Mouse (Mus musculus): ENCODE measurements around the gene Sgcd. TPM values are rescaled to one million over a fixed set of nuclear protein-coding genes. Genes with fewer than 3 reads are reported as not detected.
"Not testable (repeated sequence)": the region's sequence is repeated elsewhere in the genome, so short reads cannot be mapped to it uniquely, and the experiment has no call there.

Gene Sgcd
- polyA plus RNA-seq, 2 experiments from 2014 or later, result not detected

DNA sequence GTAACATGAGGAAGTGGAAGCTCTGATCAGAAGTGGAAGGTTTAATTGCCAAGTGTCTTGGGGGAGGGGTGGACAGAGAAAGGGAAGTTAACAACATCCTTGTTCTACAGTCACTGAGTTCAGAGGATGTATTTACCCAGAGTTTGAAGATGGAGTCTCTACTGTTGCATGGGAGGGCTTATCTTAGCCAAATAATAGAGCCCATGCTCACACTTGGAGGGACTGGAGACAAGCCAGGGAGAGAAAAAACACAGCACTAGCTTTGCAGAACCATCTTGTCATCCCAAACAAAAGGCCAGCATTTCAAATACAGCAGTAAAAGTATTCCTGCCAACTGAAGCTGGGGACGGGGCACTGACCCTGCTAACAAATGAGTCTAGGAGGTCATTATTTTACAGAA is 212.8 kb downstream of the Sgcd start:
- no peak for ATAC-seq

DNA sequence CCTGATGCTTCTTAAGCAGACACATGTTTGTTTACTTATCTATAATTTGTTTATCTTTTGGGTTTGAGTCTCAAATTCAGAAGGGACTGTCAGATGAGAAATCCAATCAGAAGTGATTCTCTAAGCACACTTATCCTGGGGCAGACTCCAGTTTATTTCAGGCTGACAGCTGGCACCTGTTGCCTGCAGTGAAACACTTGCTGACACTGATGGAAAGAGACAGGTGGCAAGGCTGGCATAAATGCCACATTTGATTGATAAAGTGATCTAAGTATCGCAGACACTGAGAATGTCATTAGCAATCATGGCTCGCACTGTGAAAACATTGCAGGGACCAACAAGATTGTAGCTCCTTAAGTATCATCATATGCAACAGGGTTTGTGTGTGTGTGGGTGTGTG is 222.9 kb downstream of the Sgcd start:
- ATAC-seq, result no peak

DNA sequence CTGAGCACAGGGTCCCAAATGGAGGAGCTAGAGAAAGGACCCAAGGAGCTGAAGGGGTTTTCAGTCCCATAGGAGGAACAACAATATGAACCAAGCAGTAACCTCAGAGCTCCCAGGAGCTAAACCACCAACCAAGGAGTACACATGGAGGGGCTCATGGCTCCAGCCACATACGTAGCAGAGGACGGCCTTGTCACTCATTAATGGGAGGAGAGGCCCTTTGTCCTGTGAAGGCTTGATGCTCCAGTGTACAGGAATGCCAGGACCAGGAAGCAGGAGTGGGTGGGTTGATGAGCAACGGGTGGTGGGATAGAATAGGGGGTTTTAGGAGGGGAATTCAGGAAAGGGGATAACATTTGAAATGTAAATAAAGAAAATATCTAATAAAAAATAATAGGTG is 225.2 kb downstream of the Sgcd start:
- ATAC-seq, result not testable (repeated sequence)

DNA sequence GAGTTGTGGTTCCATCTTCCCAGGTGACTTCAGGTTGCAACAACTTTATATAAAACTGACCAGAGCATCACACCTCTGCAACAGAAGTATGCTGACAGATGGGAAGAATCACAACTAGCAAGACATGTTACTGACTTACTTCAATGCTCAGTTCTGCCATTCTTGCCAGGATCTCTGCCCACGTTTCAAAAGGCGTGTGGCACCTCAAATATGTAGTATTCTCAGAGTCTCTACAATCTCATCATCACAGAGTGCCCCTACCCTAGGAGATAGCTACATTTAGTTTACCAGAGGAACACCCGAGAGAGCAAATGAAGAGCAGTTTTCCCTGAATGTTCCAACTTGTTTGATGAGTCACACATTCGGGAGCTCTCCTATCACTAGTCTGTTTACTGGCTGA is 229.8 kb downstream of the Sgcd start:
- no peak for ATAC-seq

DNA sequence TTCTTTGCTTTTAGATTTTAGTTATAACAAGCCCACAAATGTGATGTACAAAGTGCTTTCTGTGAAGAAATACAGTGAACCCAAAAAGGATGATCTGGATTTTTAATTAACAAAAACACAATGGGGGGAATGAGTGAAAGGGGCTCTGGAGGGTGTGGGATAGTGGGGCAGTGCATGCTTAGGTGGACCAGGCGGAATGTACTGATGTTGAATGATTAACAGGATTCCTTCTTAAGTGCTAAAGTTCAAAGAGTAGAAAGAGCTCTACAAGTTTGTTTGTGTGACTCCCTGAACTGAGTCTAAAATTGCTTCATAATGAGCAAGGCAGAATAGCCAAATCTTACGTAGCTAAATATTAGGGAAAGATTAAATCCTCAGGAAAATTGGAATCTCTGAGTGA is 246.0 kb downstream of the Sgcd start:
- no peak for ATAC-seq

DNA sequence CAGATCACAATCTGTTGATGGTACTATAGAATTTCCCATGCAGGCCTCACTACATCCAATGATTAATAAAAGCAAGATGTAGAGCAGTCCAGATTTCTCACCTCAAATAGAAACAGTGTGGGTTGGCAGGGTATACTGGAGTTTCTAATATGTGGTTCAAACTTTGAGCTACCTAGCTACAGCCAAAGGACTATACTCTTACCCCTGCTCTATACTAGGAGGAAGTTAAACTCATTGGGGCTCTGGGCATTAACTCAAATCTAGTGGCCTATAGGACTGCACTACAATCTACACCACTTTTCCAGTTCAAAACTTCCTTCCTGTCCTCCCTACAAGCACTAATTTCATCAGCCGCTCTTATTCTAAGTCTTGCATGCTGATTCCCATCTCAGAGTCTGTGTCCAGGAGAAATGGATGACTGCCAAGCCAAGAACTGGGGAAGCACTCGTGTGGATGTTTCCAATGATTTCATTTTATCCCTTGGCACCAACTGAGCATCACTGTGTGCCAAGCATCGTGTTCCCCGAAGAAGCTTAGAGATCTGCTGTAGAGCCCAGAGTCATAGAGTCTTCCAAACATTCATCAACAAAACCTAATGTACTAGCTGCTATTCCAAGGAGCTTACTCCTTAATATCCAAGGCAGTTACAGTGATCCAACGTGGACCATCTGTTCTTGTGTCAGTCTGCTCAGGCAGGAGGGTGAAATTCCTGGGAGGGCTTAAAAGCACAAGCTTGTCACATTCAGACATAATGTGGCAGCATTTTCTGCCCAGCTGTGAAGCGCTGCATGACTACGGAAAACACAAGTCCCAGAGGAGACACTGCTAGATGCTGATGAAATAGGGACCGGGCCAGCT is 283.6 kb downstream of the Sgcd start:
- no peak for ATAC-seq

DNA sequence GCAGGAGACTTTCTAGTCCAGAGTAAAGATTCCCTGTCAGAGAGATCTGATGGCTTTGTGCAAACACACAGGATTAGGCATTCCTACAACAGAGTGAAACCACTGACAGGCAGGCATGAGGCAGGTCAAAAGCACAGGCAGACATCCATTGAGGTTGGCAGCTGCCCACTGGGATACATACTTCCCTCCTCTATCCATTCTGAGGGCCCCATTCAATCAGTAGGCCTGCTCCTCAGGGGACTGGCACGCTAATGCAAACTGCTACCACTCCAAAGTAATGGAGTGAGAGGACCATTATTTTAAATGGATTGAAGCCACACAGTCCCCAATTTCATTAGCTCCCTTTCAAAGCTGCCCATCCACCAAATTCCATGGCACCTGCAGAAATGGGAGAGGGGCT is 293.2 kb downstream of the Sgcd start:
- no peak for ATAC-seq

DNA sequence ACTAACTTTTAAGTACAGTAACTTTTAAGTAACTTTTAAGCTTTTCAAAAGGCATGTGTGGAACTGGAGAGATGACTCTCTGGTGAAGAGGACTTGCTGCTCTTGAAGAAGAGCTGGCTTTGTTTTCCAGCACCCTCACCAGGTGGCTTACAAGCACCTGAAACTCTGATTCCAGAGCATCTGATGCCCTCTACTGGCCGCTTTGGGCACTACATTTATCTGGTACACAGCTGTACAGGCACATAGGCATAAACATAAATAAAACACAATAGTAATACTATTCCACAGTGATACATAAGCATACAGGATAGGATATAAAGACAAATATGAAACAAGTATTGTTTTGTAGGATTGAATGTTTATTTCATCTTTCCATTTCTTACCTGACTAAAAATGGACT is 330.6 kb downstream of the Sgcd start:
- ATAC-seq, result no peak

DNA sequence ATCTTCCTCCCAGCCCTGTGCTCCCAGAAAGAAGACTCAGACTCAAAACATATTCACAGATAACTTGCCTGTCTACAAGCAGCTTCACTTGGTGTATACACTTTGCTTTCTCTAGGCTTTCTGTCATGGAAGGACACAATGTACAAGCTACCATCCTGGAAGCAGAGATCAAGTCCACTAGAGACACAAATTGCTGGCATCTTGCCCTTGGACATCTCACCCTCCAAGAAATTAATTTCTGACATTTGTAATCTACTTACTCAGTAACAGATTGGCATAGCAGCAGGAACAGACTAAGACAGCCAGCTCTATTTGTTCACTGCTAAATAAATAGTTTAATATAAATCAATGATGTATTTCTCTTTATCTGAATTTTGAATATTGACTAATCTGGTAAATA is 342.9 kb downstream of the Sgcd start:
- ATAC-seq, result no peak

DNA sequence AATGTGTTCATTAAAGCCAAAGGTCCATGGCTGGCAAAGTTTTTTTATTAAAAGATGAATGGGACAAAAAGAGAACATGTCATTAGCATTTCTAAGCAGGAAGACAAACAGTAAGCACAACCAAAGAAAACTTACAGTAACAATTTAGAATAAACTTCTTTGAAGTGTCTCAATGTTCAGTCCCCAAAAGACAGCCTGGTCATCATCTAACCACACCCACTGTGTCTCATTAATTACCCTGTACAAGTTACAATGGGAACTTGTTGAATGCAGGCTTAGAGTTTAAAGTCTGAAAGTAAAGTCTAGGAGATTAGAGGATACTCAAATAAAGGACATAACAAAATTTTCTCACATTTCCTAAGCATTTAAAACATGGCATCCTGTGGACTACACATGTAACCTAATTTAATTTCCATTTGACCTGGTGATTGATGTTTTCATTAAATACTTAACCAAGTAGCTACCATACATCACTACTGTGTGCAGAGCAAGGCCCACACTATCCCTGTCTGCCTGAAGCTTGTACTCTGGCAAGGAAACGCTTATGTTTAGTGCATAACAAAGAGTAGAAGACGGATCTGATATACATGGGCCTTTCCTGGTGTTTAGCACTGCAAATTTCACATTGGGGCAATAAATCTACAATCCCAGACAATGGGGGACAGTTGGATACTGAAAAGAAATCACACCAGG is 347.1 kb downstream of the Sgcd start:
- no peak for ATAC-seq

DNA sequence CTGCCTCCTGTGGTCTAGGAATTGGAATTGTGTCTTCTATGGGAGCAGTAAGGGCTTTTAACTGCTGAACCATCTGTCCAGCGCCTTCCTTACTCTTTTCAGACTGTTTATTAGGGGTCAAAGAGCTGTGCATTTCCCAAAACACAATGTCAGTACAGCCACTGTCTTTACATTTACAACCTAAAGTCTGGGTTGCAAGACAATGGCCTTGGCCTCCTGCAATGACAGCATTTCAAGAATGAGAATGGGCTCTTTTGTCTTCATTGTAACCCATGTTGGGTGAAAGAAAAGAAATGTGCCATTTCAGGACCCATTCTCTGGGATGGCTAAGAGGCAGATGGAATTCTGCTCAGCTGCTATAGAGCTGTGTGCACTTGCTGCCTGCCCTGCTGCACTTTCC is 348.2 kb downstream of the Sgcd start:
- no peak for ATAC-seq

DNA sequence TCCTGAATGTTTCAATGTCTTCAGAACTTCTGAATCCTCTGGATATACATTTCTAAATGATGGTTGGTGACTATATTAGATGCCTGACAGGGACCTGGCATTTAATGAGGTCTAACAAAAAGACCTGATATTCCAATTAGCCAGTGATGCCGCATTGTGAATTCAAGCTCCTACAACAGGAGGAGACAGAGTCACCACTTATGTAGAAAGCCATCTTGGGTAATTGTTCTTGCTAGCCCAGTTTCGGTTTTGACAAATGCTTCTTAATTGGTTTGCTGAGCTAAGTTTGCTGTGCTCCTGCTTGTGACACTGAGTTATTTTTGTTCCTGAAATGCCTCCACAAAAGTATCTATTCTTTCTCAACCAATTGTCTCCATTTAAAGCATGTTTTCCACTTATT is 358.6 kb downstream of the Sgcd start:
- ATAC-seq, result no peak

DNA sequence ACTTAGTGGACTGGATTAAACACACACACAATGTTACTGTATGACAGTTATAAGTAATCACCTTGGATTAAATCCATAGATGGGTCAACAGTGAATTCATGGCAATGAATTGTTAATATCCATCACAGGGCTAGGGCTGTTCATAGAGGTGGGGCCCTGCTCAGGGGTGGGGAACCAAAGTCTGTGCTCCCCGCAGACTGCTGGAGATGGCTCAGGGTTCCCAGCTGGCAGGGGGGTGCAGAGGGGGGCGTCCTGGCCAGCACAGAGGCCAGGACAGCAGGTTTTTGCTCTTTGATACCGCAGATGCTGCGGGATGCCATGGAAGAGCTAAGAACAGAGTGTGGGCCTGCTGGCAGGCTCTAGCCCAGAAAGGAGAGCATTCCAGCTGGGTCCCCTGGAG is 378.9 kb downstream of the Sgcd start:
- no peak for ATAC-seq

DNA sequence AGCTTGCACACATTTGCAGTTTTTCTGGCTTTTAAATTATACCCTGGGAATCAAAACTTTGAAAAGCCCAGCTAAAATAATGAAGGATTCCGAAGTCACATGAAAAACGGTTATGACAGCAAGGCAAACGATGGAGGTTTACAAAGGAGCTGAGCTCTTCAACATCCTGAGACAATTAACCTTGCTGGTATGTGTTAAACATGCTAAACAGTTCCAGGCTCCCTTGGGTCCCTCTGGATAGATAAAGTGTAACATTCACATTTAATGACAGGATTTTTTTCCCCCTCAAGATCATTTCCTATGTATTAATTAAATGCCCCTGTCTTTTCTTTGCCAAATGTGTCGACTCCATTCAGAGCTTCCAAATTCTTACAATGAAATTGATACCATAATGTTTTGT is 414.1 kb downstream of the Sgcd start:
- no peak for ATAC-seq

DNA sequence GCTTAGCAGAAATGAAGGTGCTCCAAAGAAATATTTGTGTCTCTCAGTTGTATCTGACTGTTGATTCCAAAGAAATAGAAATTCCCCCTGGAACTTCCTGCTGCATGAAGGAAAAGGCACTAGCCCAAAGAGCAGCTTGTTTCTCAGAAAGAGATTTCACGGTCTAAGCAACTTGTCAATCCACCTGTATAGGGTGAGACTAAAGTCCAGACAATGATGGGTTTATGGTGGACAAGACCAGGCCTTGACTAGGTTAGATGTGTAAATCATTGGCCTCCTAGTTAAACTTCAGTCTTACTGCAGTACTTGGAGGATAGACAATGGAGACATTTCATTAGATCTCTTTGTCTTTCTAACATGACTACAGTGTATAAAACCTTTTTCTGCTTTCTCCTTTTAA is 420.3 kb downstream of the Sgcd start:
- no peak for ATAC-seq

DNA sequence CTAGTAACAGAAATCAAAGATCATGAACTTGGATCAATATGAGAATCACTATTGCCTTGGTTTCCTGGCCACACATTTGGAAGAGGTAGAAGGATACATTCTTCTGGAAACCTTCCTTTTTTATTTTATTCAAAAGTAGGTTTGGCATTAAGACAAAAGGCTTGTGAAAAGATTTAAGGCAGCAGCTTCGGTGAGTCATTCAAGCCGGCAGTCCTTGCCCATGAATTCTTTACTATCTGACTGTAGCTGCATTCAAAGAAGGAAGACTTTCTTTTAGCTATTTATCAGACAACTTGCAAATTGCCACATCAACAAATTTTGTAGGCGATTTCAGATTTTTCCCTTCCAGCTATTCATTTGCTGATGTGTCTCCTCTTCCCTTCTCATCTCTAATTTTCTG is 422.6 kb downstream of the Sgcd start:
- ATAC-seq, result no peak

DNA sequence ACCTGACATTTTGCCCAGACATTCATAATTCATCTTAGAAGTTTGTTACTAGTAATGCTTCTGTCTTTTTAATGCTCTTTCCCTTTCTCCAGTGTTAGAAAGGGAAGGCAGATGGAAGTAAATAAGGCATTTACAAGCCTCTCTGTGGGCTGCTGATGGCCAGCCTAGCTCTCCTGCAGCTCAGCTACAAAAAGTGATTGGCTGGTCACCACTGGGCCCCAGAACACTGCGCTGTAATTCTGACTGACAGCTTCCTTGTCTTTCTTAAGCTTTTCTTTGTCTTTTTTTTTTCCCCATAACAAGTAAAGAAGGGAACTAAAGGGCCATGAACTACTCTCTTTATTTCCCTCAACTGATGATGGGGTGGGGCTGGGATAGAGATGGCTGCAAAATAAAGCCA is 463.9 kb downstream of the Sgcd start:
- ATAC-seq, result no peak

DNA sequence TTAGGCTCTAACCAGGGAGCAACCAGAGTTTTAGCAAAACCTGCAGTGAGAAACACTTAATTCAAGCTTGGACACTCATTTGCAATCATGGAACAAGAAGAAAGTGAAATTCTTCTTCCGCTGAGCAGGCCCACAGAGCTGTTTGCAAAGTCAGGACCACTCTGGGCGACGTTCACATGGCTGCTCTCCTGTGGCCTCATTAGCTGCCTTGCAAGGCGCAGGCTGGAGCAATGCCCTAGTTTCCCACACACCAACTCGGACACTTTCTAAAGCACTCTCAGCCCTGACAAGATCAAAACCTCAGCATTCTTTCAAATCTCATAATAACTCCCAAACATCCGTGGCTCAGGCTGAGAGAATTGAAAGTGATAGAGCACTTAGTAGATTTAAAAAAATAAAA is 480.7 kb downstream of the Sgcd start:
- ATAC-seq, result no peak

DNA sequence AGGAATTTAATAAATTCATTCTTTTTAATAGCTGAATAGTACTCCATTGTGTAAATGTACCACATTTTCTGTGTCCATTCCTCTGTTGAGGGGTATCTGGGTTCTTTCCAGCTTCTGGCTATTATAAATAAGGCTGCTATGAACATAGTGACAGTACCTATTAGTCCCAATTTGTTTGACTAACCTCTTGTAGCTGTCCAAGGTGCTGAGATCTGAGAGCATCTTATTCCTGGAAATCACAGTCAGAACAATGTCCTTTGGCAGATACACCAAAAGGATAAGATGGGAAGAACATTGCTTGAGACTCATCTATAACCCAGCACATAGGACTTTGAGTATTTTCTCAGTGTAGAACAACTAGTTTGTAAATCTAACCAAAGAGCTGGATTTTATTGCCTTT is 485.5 kb downstream of the Sgcd start:
- not testable (repeated sequence) for ATAC-seq

DNA sequence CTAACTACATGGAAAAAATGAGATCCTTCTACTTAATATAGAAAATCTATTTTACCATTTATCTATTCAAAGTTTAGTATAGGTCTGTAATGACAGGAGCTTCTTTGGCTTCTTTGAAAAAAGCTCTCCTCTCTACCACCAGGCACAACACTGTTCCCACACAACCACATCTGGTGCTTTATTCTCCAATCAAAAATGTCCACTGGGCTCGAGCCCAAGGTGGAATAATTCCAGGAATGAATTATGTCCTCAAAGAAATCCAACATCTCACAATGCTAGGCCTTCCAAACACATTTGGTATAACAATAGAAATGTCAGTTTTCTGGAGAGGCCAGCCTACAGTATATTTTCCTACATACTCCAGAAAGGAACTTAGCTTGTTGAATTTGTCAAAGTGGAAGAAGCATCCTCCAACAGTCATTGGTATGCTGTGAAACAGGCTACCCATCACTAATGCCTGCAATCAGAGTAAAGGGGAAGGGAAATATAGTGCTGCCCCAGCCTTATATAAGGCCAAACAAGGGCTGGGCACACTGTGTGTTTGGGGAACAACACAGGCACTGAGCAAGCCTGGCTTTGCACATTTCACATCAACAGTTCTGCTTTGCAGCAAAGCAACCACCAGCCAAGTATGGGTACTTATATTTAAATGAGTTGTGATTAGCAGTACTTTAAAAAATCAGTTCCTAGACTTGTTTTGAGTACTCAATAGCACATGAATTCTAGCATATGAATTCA is 515.1 kb downstream of the Sgcd start:
- ATAC-seq, result no peak

DNA sequence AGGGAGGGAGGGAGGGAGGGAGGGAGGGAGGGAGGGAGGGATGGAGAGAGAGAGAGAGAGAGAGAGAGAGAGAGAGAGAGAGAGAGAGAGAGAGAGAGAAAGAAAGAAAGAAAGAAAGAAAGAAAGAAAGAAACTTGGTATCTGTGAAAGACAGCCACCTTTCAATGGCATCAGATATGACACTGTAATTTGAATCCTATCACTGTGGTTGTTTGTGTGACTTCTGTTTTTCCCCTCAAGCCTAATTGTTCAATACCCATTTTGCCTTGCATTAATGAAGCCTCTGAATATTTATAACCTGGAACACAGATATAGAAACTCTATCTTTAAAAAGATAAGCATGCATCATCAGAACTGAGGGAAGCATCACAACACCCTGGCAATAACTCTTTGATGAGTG is 528.1 kb downstream of the Sgcd start:
- ATAC-seq, result not testable (repeated sequence)

DNA sequence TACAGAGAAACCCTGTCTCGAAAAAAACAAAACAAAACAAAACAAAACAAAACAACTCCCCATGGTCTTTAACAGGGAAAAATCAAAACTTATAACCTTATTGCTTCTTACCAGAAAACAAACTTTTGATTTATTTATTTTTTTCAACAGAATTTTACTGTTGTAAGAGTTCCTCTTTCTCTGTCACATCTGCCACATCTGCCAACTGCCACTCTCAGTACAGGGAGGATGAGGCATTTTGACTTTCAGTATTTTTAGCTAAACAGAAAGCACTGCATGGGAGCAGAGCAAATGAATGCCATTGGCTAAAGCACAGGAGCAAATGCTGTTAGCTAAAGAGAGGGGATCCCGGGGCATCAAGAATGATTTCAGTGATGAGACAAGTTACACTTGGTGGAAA is 528.6 kb downstream of the Sgcd start:
- no peak for ATAC-seq

DNA sequence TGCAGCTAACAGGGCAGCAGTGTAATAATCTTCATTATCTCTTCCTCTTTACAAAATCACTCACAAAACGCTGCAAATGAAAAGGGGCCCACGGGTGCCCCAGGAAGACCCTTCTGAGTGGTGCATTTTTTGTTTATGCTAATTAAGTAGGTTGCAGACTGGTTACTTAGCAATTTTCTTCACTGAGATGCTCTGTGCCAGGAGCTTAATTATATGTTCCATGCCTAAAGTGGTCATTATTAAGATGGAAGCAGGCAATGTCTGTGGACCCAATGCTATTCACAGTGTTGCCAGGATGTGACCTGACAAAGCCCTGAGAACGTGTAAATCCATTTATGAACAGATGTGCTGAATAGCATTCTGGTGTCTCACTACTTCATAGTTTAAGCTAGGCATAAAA is 529.6 kb downstream of the Sgcd start:
- ATAC-seq, result no peak

DNA sequence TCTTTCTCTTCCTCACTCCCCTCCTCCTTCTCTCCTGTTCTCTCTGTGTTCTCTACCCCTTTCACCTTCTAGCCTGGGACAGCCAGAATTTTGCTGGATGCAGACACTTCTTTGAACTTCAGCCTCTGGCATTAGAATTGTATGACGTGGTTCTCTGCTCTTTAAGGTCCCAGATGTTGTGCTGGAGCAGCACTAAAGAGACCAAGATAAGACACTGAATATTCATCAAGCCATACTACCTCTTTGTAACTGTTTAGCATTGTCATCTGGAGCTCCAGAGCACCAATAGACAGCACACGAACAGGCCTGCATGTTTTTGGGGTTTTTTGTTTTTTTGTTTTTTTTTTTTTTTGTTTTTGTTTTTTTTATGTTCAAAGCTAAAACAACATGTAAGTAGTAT is 541.0 kb downstream of the Sgcd start:
- ATAC-seq, result no peak

Measured in CD4-positive, CD25-positive, alpha-beta regulatory T cell, adult 4 months (primary cell).